Mouse (Mus musculus): ENCODE data around the gene Atf5.

DNA sequence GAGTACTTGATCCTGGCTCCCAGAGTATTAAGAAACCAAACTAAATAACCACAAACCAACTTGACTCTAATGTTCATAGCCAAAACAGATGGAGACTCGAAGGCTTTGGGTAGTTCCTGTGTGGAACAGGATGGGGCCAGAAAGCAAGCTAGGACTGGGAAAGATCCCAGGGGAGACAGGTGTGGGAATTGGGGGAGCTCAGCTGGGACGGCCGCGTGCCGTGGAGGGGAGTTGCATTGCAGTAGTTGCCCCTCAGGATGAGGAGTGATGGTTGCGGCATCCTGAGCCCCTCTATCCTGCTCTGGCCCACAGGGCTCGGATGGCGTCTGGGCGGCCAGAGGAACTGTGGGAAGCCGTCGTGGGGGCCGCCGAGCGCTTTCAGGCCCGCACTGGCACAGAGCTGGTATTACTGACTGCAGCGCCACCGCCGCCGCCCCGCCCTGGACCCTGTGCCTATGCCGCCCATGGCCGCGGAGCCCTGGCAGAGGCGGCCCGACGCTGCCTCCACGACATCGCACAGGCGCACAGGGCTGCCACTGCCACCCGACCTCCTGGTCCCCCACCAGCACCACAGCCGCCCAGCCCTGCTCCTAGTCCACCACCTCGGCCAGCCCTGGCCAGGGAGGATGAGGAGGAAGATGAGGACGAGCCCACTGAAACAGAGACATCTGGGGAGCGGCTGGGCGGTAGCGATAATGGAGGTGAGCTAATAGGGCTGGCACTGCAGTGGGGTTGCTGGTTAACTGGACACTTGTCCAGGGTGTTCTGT lies 36.0 kb upstream of the Atf5 start:
- TF ChIP-seq EP300 (IDR thresholded peaks at IDR 0.05) (no peak), CTCF (IDR thresholded peaks at IDR 0.05) (no peak)
